Mouse (Mus musculus): ENCODE measurements at regions not wholly inside any gene's neighbourhood (a gene's known extent, or its start where the extent isn't known, plus 50 kb on each side); places are given as distances from the start of the nearest gene placed in this dataset.

- WGBS: 64% methylated on average over 9 of the region's 9 CpGs
- no peaks in the 10 kb centered on the region for H3K4me1 ChIP-seq
Measured at GRCm38 (mm10) chr19:26051478-26052215, 379.4 kb downstream of the Dmrt2 start.

GRCm38 (mm10) chr19:26059668-26060067 lies 387.5 kb downstream of the Dmrt2 start:
- Histone ChIP-seq H3K27me3 (no peaks in the 10 kb centered on the region), H3K4me1 (no peaks in the 10 kb centered on the region), H3K4me3 (replicated peaks) (no peak overlapping the region), H3K4me2 (no peak overlapping the region), H3K9me3 (replicated peaks) (no peaks in the 10 kb centered on the region), H3K9ac (no peak overlapping the region), H3K36me3 (no peaks in the 10 kb centered on the region), H3K27ac (no peak overlapping the region)
- WGBS: 84% methylated on average over 2 of the region's 2 CpGs
- no peak for ATAC-seq (replicated peaks; ENCODE audit: low FRiP score)

More at GRCm38 (mm10) chr19:26051478-26052215, 379.4 kb downstream of the Dmrt2 start:
- Histone ChIP-seq H3K4me2 (no peak overlapping the region), H3K9ac (no peak overlapping the region), H3K27ac (no peak overlapping the region), H3K4me3 (replicated peaks) (no peak overlapping the region), H3K27me3 (no peaks in the 10 kb centered on the region), H3K36me3 (no peaks in the 10 kb centered on the region), H3K9me3 (replicated peaks) (no peaks in the 10 kb centered on the region)
- ATAC-seq (replicated peaks; ENCODE audit: low FRiP score): no peak

GRCm38 (mm10) chr19:26068553-26068952 lies 396.3 kb downstream of the Dmrt2 start:
- 65% methylated on average over 2 of the region's 2 CpGs for WGBS
- Histone ChIP-seq H3K27me3 (no peaks in the 10 kb centered on the region), H3K4me3 (replicated peaks) (no peak overlapping the region)

GRCm38 (mm10) chr19:26069908-26070307 lies 397.7 kb downstream of the Dmrt2 start:
- 87% methylated on average over 3 of the region's 3 CpGs for WGBS
- Histone ChIP-seq H3K9ac (no peak overlapping the region), H3K27me3 (no peaks in the 10 kb centered on the region), H3K9me3 (replicated peaks) (no peaks in the 10 kb centered on the region), H3K4me1 (no peaks in the 10 kb centered on the region), H3K4me2 (no peak overlapping the region), H3K36me3 (no peaks in the 10 kb centered on the region), H3K27ac (no peak overlapping the region), H3K4me3 (replicated peaks) (no peak overlapping the region)
- ATAC-seq (replicated peaks; ENCODE audit: low FRiP score): no peak

More at GRCm38 (mm10) chr19:26068553-26068952, 396.3 kb downstream of the Dmrt2 start:
- Histone ChIP-seq H3K9me3 (replicated peaks) (no peaks in the 10 kb centered on the region), H3K36me3 (no peaks in the 10 kb centered on the region), H3K27ac (no peak overlapping the region), H3K9ac (no peak overlapping the region), H3K4me2 (no peak overlapping the region), H3K4me1 (no peaks in the 10 kb centered on the region)
- no peak for ATAC-seq (replicated peaks; ENCODE audit: low FRiP score)

GRCm38 (mm10) chr19:26088318-26088717 lies 416.1 kb downstream of the Dmrt2 start:
- WGBS: 77% methylated on average over 3 of the region's 3 CpGs

GRCm38 (mm10) chr19:26091386-26091785 lies 419.2 kb downstream of the Dmrt2 start:
- H3K36me3 ChIP-seq: no peaks in the 10 kb centered on the region
- 48% methylated on average over 8 of the region's 8 CpGs for WGBS
- H3K27me3 ChIP-seq: no peaks in the 10 kb centered on the region
- H3K4me2 ChIP-seq: 0 out of 2 replicates have a peak overlapping the region, but pooled peaks have one; percentile 7
- no peak overlapping the region for H3K27ac ChIP-seq
- H3K4me1 ChIP-seq: peaks cover 5% of the 10 kb centered on the region; the same call in 1 of the 2 replicates
- no peak for ATAC-seq (replicated peaks; ENCODE audit: low FRiP score)
- no peak overlapping the region for H3K9ac ChIP-seq
- no peaks in the 10 kb centered on the region for H3K9me3 ChIP-seq (replicated peaks)
- no peak overlapping the region for H3K4me3 ChIP-seq (replicated peaks)

More at GRCm38 (mm10) chr19:26088318-26088717, 416.1 kb downstream of the Dmrt2 start:
- no peak overlapping the region for H3K9ac ChIP-seq
- peaks cover 5% of the 10 kb centered on the region; the same call in 1 of the 2 replicates for H3K4me1 ChIP-seq
- H3K4me2 ChIP-seq: no peak overlapping the region
- no peaks in the 10 kb centered on the region for H3K9me3 ChIP-seq (replicated peaks)
- no peaks in the 10 kb centered on the region for H3K36me3 ChIP-seq
- ATAC-seq (replicated peaks; ENCODE audit: low FRiP score): no peak
- no peaks in the 10 kb centered on the region for H3K27me3 ChIP-seq
- H3K27ac ChIP-seq: no peak overlapping the region
- no peak overlapping the region for H3K4me3 ChIP-seq (replicated peaks)

- H3K9me3 ChIP-seq (replicated peaks): no peaks in the 10 kb centered on the region
- no peak overlapping the region for H3K4me2 ChIP-seq
- peaks cover 5% of the 10 kb centered on the region; the same call in 1 of the 2 replicates for H3K4me1 ChIP-seq
- WGBS: 88% methylated on average over 1 of the region's 1 CpGs
- no peak for ATAC-seq (replicated peaks; ENCODE audit: low FRiP score)
- H3K4me3 ChIP-seq (replicated peaks): no peak overlapping the region
- no peaks in the 10 kb centered on the region for H3K27me3 ChIP-seq
- no peak overlapping the region for H3K9ac ChIP-seq
- no peak overlapping the region for H3K27ac ChIP-seq
- H3K36me3 ChIP-seq: no peaks in the 10 kb centered on the region
Measured at GRCm38 (mm10) chr19:26093844-26094243, 421.6 kb downstream of the Dmrt2 start.

GRCm38 (mm10) chr19:26114326-26114725 lies 442.1 kb downstream of the Dmrt2 start:
- Histone ChIP-seq H3K27me3 (no peaks in the 10 kb centered on the region), H3K4me1 (no peaks in the 10 kb centered on the region), H3K27ac (no peak overlapping the region), H3K36me3 (no peaks in the 10 kb centered on the region), H3K9me3 (replicated peaks) (no peaks in the 10 kb centered on the region), H3K9ac (no peak overlapping the region), H3K4me3 (replicated peaks) (no peak overlapping the region), H3K4me2 (no peak overlapping the region)
- WGBS: 83% methylated on average over 6 of the region's 6 CpGs
- ATAC-seq (replicated peaks; ENCODE audit: low FRiP score): no peak

- H3K27ac ChIP-seq: no peak overlapping the region
- 49% methylated on average over 2 of the region's 2 CpGs for WGBS
Measured at GRCm38 (mm10) chr19:26128423-26128822, 456.2 kb downstream of the Dmrt2 start.

GRCm38 (mm10) chr19:26134385-26134784 lies 462.2 kb downstream of the Dmrt2 start:
- Histone ChIP-seq H3K4me3 (replicated peaks) (no peak overlapping the region), H3K27me3 (0 out of 2 replicates have a peak, but pooled peaks cover 2% of the 10 kb centered on the region), H3K4me2 (no peak overlapping the region), H3K4me1 (no peaks in the 10 kb centered on the region), H3K36me3 (no peaks in the 10 kb centered on the region), H3K9me3 (replicated peaks) (no peaks in the 10 kb centered on the region), H3K9ac (no peak overlapping the region), H3K27ac (no peak overlapping the region)
- ATAC-seq (replicated peaks; ENCODE audit: low FRiP score): no peak
- 86% methylated on average over 4 of the region's 4 CpGs for WGBS

More at GRCm38 (mm10) chr19:26128423-26128822, 456.2 kb downstream of the Dmrt2 start:
- Histone ChIP-seq H3K36me3 (no peaks in the 10 kb centered on the region), H3K27me3 (no peaks in the 10 kb centered on the region), H3K9me3 (replicated peaks) (no peaks in the 10 kb centered on the region), H3K9ac (no peak overlapping the region), H3K4me2 (no peak overlapping the region), H3K4me1 (peaks cover 10% of the 10 kb centered on the region; the same call in 1 of the 2 replicates), H3K4me3 (replicated peaks) (no peak overlapping the region)
- no peak for ATAC-seq (replicated peaks; ENCODE audit: low FRiP score)

GRCm38 (mm10) chr19:26135398-26136104 lies 463.3 kb downstream of the Dmrt2 start:
- Histone ChIP-seq H3K4me1 (no peaks in the 10 kb centered on the region), H3K9ac (no peak overlapping the region), H3K4me3 (replicated peaks) (no peak overlapping the region), H3K36me3 (no peaks in the 10 kb centered on the region), H3K4me2 (no peak overlapping the region), H3K27ac (no peak overlapping the region), H3K9me3 (replicated peaks) (no peaks in the 10 kb centered on the region), H3K27me3 (0 out of 2 replicates have a peak, but pooled peaks cover 2% of the 10 kb centered on the region)
- 9% methylated on average over 2 of the region's 2 CpGs for WGBS
- ATAC-seq (replicated peaks; ENCODE audit: low FRiP score): peak; percentile 82

- Histone ChIP-seq H3K27me3 (0 out of 2 replicates have a peak, but pooled peaks cover 2% of the 10 kb centered on the region), H3K4me1 (no peaks in the 10 kb centered on the region), H3K4me3 (replicated peaks) (no peak overlapping the region), H3K9ac (no peak overlapping the region), H3K27ac (no peak overlapping the region), H3K9me3 (replicated peaks) (no peaks in the 10 kb centered on the region), H3K4me2 (no peak overlapping the region), H3K36me3 (no peaks in the 10 kb centered on the region)
- WGBS: 58% methylated on average over 2 of the region's 2 CpGs
- no peak for ATAC-seq (replicated peaks; ENCODE audit: low FRiP score)
Measured at GRCm38 (mm10) chr19:26140647-26141046, 464.2 kb upstream of the Smarca2 start.

All from kidney, embryonic 15.5 days (tissue).